Mouse (Mus musculus) G1E (cell line): ENCODE data around the gene AC124108.1.

Source experiments
- CTCF ChIP-seq: IDR thresholded peaks from 2 replicates; pipeline ENCODE4 v1.5.1; 2012; ENCODE audit warnings: low read depth, low read length, inconsistent platforms, mixed read lengths
- GATA2 ChIP-seq: IDR thresholded peaks from 2 replicates; pipeline ENCODE4 v1.6.1; 2012; ENCODE audit warnings: low read depth, low read length, inconsistent platforms, borderline replicate concordance

- TF ChIP-seq CTCF = no peak
- no peak for TF ChIP-seq GATA2
These were observed 8.7 kb downstream of the AC124108.1 start for GRCm38 (mm10) chr1:132199934-132200333.
